Mouse (Mus musculus): ENCODE results near the gene Phf11c. TPM values are rescaled to one million over a fixed set of nuclear protein-coding genes. Genes with fewer than 3 reads are reported as not detected.
"Not testable (repeated sequence)": the region's sequence is repeated elsewhere in the genome, so short reads cannot be mapped to it uniquely, and the experiment has no call there.

The Phf11c gene
- polyA plus RNA-seq, 1 experiment: 0.75 TPM

DNA sequence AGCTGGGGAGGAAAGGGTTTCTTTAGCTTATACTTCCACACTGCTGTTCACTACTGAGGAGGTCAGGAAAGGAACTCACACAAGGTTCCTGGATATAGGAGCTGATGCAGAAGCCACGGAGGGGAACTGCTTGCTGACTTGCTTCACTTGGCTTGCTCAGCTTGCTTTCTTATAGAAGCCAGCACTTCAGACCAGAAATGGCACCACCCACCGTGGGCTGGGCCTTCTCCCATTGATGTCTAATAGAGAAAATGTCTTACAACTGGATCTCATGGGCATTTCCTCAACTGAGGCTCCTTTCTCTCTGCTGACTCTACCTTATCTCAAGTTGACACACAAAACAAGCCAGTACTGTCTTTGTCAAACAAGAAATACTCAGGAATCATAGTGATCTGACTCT lies 38.7 kb upstream of the Phf11c start:
- Histone ChIP-seq H3K27ac (ENCODE audit: control insufficient read depth, insufficient read depth, low read depth, low read length) (no peak overlapping the region), H3K36me3 (ENCODE audit: control insufficient read depth, insufficient read depth, low read length) (no peaks in the 10 kb centered on the region), H3K4me1 (ENCODE audit: control insufficient read depth, insufficient read depth, low read length) (no peaks in the 10 kb centered on the region), H3K4me3 (ENCODE audit: control insufficient read depth, low read depth, low read length) (no peak overlapping the region), H3K27me3 (ENCODE audit: control insufficient read depth, insufficient read depth, low read length) (no peaks in the 10 kb centered on the region)
- TF ChIP-seq POLR2A (IDR thresholded peaks at IDR 0.05; ENCODE audit: control insufficient read depth, low read depth, low read length) (no peak), CTCF (IDR thresholded peaks at IDR 0.05; ENCODE audit: control insufficient read depth, insufficient read depth, insufficient replicate concordance, low read depth, low read length) (no peak)

DNA sequence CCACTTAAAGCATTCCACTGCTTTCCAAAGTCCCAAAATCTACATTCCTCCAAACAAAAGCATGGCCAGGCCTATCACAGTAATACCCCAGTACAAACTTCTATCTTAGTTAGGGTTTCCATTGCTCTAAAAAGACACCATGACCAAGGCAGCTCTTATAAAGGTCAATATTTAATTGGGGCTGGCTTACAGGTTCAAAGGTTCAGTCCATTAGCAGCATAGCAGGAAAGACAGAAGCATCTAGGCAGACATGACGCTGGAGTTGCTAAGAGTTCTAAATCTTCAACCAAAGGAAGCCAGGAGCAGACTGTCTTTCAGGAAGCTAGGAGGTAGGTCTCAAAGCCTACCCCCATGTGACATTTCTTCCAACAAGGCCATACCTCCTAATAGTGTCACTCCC lies 35.4 kb upstream of the Phf11c start:
- Histone ChIP-seq H3K36me3 (ENCODE audit: control insufficient read depth, insufficient read depth, low read length) (no peaks in the 10 kb centered on the region), H3K27ac (ENCODE audit: control insufficient read depth, insufficient read depth, low read depth, low read length) (no peak overlapping the region), H3K4me3 (ENCODE audit: control insufficient read depth, low read depth, low read length) (no peak overlapping the region), H3K27me3 (ENCODE audit: control insufficient read depth, insufficient read depth, low read length) (no peaks in the 10 kb centered on the region), H3K4me1 (ENCODE audit: control insufficient read depth, insufficient read depth, low read length) (no peaks in the 10 kb centered on the region)
- TF ChIP-seq CTCF (IDR thresholded peaks at IDR 0.05; ENCODE audit: control insufficient read depth, insufficient read depth, insufficient replicate concordance, low read depth, low read length) (no peak), POLR2A (IDR thresholded peaks at IDR 0.05; ENCODE audit: control insufficient read depth, low read depth, low read length) (no peak)

DNA sequence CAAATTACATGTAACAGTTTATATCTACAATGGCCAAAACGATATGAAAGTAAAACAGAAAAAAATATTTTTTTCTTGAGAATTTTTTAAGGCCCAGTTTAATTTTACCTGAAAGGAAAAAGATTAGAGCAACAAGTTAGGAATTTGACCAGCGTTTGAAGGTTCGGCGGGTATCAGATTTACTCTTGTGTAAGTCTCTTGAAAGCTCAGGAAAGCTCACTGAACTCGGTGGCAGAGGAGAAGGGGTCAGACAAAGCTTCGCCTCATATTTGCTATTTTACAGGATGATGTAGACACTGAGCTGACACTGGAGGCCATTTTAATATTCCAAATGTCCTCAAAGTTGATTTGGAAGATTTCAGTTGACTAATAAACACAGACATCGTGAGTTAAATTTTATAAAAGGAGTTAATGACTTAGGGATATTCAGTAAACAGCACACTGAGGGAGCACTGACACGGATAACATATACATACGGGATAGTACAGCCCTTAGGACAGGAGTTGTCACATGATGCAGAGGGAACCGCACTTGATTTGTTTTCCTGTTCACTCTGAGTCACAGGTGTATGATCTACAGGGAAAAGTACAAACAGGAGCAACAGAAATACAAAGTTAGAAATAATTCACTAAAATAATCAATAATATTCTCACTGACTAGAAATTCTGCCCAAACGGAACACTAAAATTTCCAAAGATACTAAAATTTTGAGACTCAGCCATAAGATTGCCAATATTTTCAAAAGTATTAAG lies 27.9 kb upstream of the Phf11c start:
- no peaks in the 10 kb centered on the region for H3K36me3 ChIP-seq (ENCODE audit: control insufficient read depth, insufficient read depth, low read length)

GRCm38 (mm10) chr14:59418171-59418570 lies 23.0 kb upstream of the Phf11c start:
- Histone ChIP-seq H3K27ac (ENCODE audit: control insufficient read depth, insufficient read depth, low read depth, low read length) (no peak overlapping the region), H3K27me3 (ENCODE audit: control insufficient read depth, insufficient read depth, low read length) (no peaks in the 10 kb centered on the region)
- TF ChIP-seq CTCF (IDR thresholded peaks at IDR 0.05; ENCODE audit: control insufficient read depth, insufficient read depth, insufficient replicate concordance, low read depth, low read length) (no peak), POLR2A (IDR thresholded peaks at IDR 0.05; ENCODE audit: control insufficient read depth, low read depth, low read length) (no peak)

More for the DNA sequence above, 27.9 kb upstream of the Phf11c start:
- no peaks in the 10 kb centered on the region for H3K27me3 ChIP-seq (ENCODE audit: control insufficient read depth, insufficient read depth, low read length)
- no peak overlapping the region for H3K27ac ChIP-seq (ENCODE audit: control insufficient read depth, insufficient read depth, low read depth, low read length)
- H3K4me3 ChIP-seq (ENCODE audit: control insufficient read depth, low read depth, low read length): no peak overlapping the region
- TF ChIP-seq CTCF (IDR thresholded peaks at IDR 0.05; ENCODE audit: control insufficient read depth, insufficient read depth, insufficient replicate concordance, low read depth, low read length) (no peak), POLR2A (IDR thresholded peaks at IDR 0.05; ENCODE audit: control insufficient read depth, low read depth, low read length) (no peak)
- H3K4me1 ChIP-seq (ENCODE audit: control insufficient read depth, insufficient read depth, low read length): no peaks in the 10 kb centered on the region

DNA sequence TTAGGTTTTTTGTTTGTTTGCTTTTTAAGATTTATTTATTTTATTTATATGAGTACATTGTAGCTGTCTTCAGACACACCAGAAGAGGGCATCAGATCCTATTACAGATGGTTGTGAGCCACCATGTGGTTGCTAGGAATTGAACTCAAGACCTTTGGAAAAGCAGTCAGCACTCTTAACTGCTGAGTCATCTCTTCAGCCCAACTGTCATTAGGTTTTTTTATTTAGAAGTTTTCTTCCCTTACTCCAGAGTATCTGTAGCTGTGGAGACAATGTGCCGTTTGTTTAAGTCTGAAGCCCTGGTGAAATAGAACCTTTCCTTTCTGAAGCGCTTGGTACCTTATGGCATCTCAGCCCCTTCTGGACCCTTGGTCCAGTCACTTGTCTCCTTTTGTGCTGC lies 19.8 kb upstream of the Phf11c start:
- H3K27ac ChIP-seq (ENCODE audit: control insufficient read depth, insufficient read depth, low read depth, low read length); H3K27me3 ChIP-seq (ENCODE audit: control insufficient read depth, insufficient read depth, low read length); H3K4me1 ChIP-seq (ENCODE audit: control insufficient read depth, insufficient read depth, low read length); H3K4me3 ChIP-seq (ENCODE audit: control insufficient read depth, low read depth, low read length); H3K36me3 ChIP-seq (ENCODE audit: control insufficient read depth, insufficient read depth, low read length): not testable (repeated sequence)

More at GRCm38 (mm10) chr14:59418171-59418570, 23.0 kb upstream of the Phf11c start:
- Histone ChIP-seq H3K4me1 (ENCODE audit: control insufficient read depth, insufficient read depth, low read length) (no peaks in the 10 kb centered on the region), H3K4me3 (ENCODE audit: control insufficient read depth, low read depth, low read length) (no peak overlapping the region), H3K36me3 (ENCODE audit: control insufficient read depth, insufficient read depth, low read length) (no peaks in the 10 kb centered on the region)

- Histone ChIP-seq H3K27ac (ENCODE audit: control insufficient read depth, insufficient read depth, low read depth, low read length) (no peak overlapping the region), H3K4me1 (ENCODE audit: control insufficient read depth, insufficient read depth, low read length) (no peaks in the 10 kb centered on the region; the same call in 1 of the 2 replicates), H3K36me3 (ENCODE audit: control insufficient read depth, insufficient read depth, low read length) (no peaks in the 10 kb centered on the region), H3K27me3 (ENCODE audit: control insufficient read depth, insufficient read depth, low read length) (no peaks in the 10 kb centered on the region), H3K4me3 (ENCODE audit: control insufficient read depth, low read depth, low read length) (no peak overlapping the region)
- TF ChIP-seq POLR2A (IDR thresholded peaks at IDR 0.05; ENCODE audit: control insufficient read depth, low read depth, low read length) (no peak), CTCF (IDR thresholded peaks at IDR 0.05; ENCODE audit: control insufficient read depth, insufficient read depth, insufficient replicate concordance, low read depth, low read length) (no peak)
Measured at GRCm38 (mm10) chr14:59396999-59397398, 1.8 kb upstream of the Phf11c start.

- not testable (repeated sequence) for H3K4me3 ChIP-seq (ENCODE audit: control insufficient read depth, low read depth, low read length); H3K36me3 ChIP-seq (ENCODE audit: control insufficient read depth, insufficient read depth, low read length); H3K4me1 ChIP-seq (ENCODE audit: control insufficient read depth, insufficient read depth, low read length); H3K27ac ChIP-seq (ENCODE audit: control insufficient read depth, insufficient read depth, low read depth, low read length); H3K27me3 ChIP-seq (ENCODE audit: control insufficient read depth, insufficient read depth, low read length)
Measured at GRCm38 (mm10) chr14:59390181-59390580, 5.0 kb downstream of the Phf11c start.

DNA sequence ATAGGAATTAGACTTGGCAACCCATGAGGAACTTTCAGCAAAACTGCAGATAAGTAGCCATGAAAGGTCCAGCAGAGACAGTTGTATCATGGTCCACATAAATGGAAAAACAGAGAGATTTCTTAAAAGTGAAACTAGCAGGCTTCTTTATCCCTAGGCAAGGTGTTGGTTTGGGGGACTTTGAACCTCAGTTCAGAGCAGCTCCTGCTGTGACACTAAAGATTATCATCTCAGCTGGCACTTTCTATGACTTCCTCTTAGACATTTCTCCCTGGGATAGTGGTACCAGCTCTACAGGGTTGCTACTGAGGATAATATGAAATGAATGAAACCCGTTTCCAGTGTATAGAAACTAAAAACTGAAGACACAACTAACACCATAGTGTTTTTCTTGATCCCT lies 5.6 kb downstream of the Phf11c start:
- TF ChIP-seq POLR2A (IDR thresholded peaks at IDR 0.05; ENCODE audit: control insufficient read depth, low read depth, low read length) (no peak), CTCF (IDR thresholded peaks at IDR 0.05; ENCODE audit: control insufficient read depth, insufficient read depth, insufficient replicate concordance, low read depth, low read length) (no peak)
- Histone ChIP-seq H3K27me3 (ENCODE audit: control insufficient read depth, insufficient read depth, low read length) (no peaks in the 10 kb centered on the region), H3K4me3 (ENCODE audit: control insufficient read depth, low read depth, low read length) (no peak overlapping the region), H3K27ac (ENCODE audit: control insufficient read depth, insufficient read depth, low read depth, low read length) (no peak overlapping the region), H3K4me1 (ENCODE audit: control insufficient read depth, insufficient read depth, low read length) (no peaks in the 10 kb centered on the region; the same call in 1 of the 2 replicates), H3K36me3 (ENCODE audit: control insufficient read depth, insufficient read depth, low read length) (no peaks in the 10 kb centered on the region)

Measured in testis, adult 2 months (tissue).